Mouse (Mus musculus) lung, postnatal 0 days (tissue): ENCODE results near the gene Tbc1d22b.

Experiments used
- CTCF ChIP-seq: IDR thresholded peaks from 2 replicates; pipeline ENCODE4 v1.5.1; 2016; ENCODE audit warnings: antibody characterized with exemption, mild to moderate bottlenecking
- EP300 ChIP-seq: IDR thresholded peaks from 2 replicates; pipeline ENCODE4 v1.6.1; 2016; ENCODE audit warnings: antibody characterized with exemption, mild to moderate bottlenecking, control low read depth

- TF ChIP-seq CTCF (no peak), EP300 (no peak)
Observed at GRCm38 (mm10) chr17:29502669-29503665, 46.6 kb upstream of the Tbc1d22b start.
